Mouse (Mus musculus): ENCODE measurements around the gene Ctdnep1. TPM values are rescaled to one million over a fixed set of nuclear protein-coding genes. Genes with fewer than 3 reads are reported as not detected.
"Not testable (repeated sequence)": the region's sequence is repeated elsewhere in the genome, so short reads cannot be mapped to it uniquely, and the experiment has no call there.

The Ctdnep1 gene
- total RNA-seq, 1 experiment from 2014 or later, result 42.8 TPM

GRCm38 (mm10) chr11:69948066-69948762 is 32.7 kb upstream of the Ctdnep1 start, which contains the start of gene Slc2a4:
Slc2a4 (minus strand) TSS chr11:69948188.
- ATAC-seq (ENCODE audit: extremely low read depth, insufficient number of reproducible peaks, low FRiP score, poor library complexity, severe bottlenecking), result peak; percentile 65; the same call in 1 of the 2 replicates

GRCm38 (mm10) chr11:69948763-69949150 is 32.2 kb upstream of the Ctdnep1 start:
- peak; percentile 84 for ATAC-seq (ENCODE audit: extremely low read depth, insufficient number of reproducible peaks, low FRiP score, poor library complexity, severe bottlenecking)

- ATAC-seq (ENCODE audit: extremely low read depth, insufficient number of reproducible peaks, low FRiP score, poor library complexity, severe bottlenecking), result no peak
Measured at GRCm38 (mm10) chr11:69950807-69951459, 30.0 kb upstream of the Ctdnep1 start.

- ATAC-seq (ENCODE audit: extremely low read depth, insufficient number of reproducible peaks, low FRiP score, poor library complexity, severe bottlenecking), result no peak
Measured at GRCm38 (mm10) chr11:69952274-69952673, 28.7 kb upstream of the Ctdnep1 start.

GRCm38 (mm10) chr11:69953267-69953915 is 27.6 kb upstream of the Ctdnep1 start:
- no peak for ATAC-seq (ENCODE audit: extremely low read depth, insufficient number of reproducible peaks, low FRiP score, poor library complexity, severe bottlenecking)

GRCm38 (mm10) chr11:69955618-69956017 is 25.3 kb upstream of the Ctdnep1 start:
- not testable (repeated sequence) for ATAC-seq (ENCODE audit: extremely low read depth, insufficient number of reproducible peaks, low FRiP score, poor library complexity, severe bottlenecking)

- no peak for ATAC-seq (ENCODE audit: extremely low read depth, insufficient number of reproducible peaks, low FRiP score, poor library complexity, severe bottlenecking)
Measured at GRCm38 (mm10) chr11:69956218-69956617, 24.7 kb upstream of the Ctdnep1 start.

GRCm38 (mm10) chr11:69960616-69961015 is 20.3 kb upstream of the Ctdnep1 start:
- ATAC-seq (ENCODE audit: extremely low read depth, insufficient number of reproducible peaks, low FRiP score, poor library complexity, severe bottlenecking), result no peak

- no peak for ATAC-seq (ENCODE audit: extremely low read depth, insufficient number of reproducible peaks, low FRiP score, poor library complexity, severe bottlenecking)
Measured at GRCm38 (mm10) chr11:69961841-69962240, 19.1 kb upstream of the Ctdnep1 start.

- no peak for ATAC-seq (ENCODE audit: extremely low read depth, insufficient number of reproducible peaks, low FRiP score, poor library complexity, severe bottlenecking)
Measured at GRCm38 (mm10) chr11:69964650-69965270, 16.2 kb upstream of the Ctdnep1 start, which contains the start of gene Cldn7. Cldn7 (plus strand) TSS chr11:69964779.

- no peak for ATAC-seq (ENCODE audit: extremely low read depth, insufficient number of reproducible peaks, low FRiP score, poor library complexity, severe bottlenecking)
Measured at GRCm38 (mm10) chr11:69965271-69966005, 15.5 kb upstream of the Ctdnep1 start.

GRCm38 (mm10) chr11:69966006-69966859 is 14.7 kb upstream of the Ctdnep1 start:
- ATAC-seq (ENCODE audit: extremely low read depth, insufficient number of reproducible peaks, low FRiP score, poor library complexity, severe bottlenecking), result peak; percentile 6; the same call in 1 of the 2 replicates

- no peak for ATAC-seq (ENCODE audit: extremely low read depth, insufficient number of reproducible peaks, low FRiP score, poor library complexity, severe bottlenecking)
Measured at GRCm38 (mm10) chr11:69966860-69967517, 14.0 kb upstream of the Ctdnep1 start.

GRCm38 (mm10) chr11:69968793-69969192 is 12.2 kb upstream of the Ctdnep1 start:
- no peak for ATAC-seq (ENCODE audit: extremely low read depth, insufficient number of reproducible peaks, low FRiP score, poor library complexity, severe bottlenecking)

GRCm38 (mm10) chr11:69970222-69970621 is 10.7 kb upstream of the Ctdnep1 start:
- ATAC-seq (ENCODE audit: extremely low read depth, insufficient number of reproducible peaks, low FRiP score, poor library complexity, severe bottlenecking), result no peak

- 0 out of 2 replicates have a peak, but pooled peaks have one; percentile 3 for ATAC-seq (ENCODE audit: extremely low read depth, insufficient number of reproducible peaks, low FRiP score, poor library complexity, severe bottlenecking)
Measured at GRCm38 (mm10) chr11:69970775-69971174, 10.2 kb upstream of the Ctdnep1 start.

- no peak for ATAC-seq (ENCODE audit: extremely low read depth, insufficient number of reproducible peaks, low FRiP score, poor library complexity, severe bottlenecking)
Measured at GRCm38 (mm10) chr11:69974907-69975306, 6.0 kb upstream of the Ctdnep1 start.
